Mouse (Mus musculus): ENCODE data around the gene Map4k4. TPM values are rescaled to one million over a fixed set of nuclear protein-coding genes. Genes with fewer than 3 reads are reported as not detected.

Gene Map4k4
- total RNA-seq (2012; rRNA removed) (0.04 TPM in 1 of 2 replicates, not detected in the other), polyA plus RNA-seq (2012; ENCODE audit: insufficient read depth in 1 of 2, insufficient read length in 2 of 2, low read depth in 1 of 2, low replicate concordance in 2 of 2, missing spikeins in 1 of 2) (under 1 TPM in 1 of 2 experiments, not detected in 1; 0.21 TPM)

DNA sequence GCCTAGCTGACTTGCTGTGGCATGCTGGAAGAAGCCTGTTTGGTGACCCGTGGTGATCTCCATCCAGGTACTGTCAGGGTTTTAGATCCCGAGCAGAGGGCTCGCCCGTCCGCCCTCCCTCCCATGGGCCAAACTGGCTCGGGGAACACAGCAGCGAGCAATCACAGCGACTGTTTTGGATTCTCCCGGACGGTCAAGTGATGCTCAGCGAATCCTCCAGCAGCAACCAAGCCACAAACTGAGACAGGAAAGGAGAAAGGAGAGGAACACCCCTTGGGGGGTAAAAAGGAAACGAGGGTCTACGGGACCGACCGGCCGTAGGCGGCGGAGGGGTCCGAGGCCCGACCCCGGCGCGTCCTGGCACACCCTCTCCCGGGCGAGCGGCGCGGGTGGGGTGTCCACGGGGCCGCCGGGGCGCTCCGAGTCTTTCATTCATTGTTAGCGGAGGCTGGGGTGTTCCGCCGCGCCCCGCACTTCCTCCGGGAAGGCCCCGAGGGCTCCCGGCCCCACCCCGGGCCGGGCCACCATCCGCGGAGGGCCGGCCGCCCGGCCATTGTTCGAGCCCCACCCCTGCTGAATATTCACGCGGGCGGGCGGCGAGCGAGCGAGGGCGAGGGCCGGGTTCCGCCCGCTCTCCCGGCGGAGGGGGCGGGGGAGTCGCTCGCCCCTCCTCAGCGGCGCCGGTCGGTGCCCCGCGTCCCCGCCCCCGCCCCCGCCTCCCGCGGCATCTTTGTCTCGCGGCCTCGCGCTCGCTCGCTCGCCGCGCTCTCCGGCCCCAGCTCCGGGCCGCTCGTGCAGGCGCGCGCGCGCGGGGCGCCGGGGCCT, at the start of gene Map4k4:
Map4k4 (plus strand) TSS at position 733 of the 825 bp plus-strand sequence.
- DNase-seq (ENCODE audit: low read depth, low spot score) = no peak
- H3K4me3 ChIP-seq (ENCODE audit: control insufficient read depth in 1 of 2, insufficient read depth in 1 of 2, low read depth in 2 of 2, low read length in 2 of 2) = no peak within 1 kb of the TSS
- H3K9me3 ChIP-seq (replicated peaks; ENCODE audit: insufficient read depth, low read length) = no peaks in the 10 kb centered on the region

DNA sequence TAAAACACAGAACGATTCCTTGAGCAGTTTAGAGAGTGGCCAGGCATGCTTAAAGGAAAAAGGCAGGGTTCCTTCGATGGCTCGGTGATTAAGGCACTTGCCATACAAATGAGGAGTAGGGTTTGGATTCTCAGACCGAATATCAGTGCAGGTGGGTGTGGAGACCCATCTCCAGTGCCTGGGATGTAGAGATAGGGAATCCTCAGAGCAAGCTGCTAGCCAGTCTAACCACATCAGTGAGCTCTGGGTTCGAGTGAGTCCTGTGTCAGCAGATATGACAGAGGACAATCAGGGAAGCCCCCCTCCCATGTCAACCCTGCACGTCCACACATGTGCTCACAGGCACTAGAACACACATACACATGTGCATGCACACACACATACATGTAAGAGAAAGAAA, 44.8 kb upstream of the Map4k4 start:
- no peak overlapping the region for H3K4me3 ChIP-seq (ENCODE audit: control insufficient read depth in 1 of 2, insufficient read depth in 1 of 2, low read depth in 2 of 2, low read length in 2 of 2)
- no peak for DNase-seq (ENCODE audit: low read depth, low spot score)
- no peaks in the 10 kb centered on the region for H3K27me3 ChIP-seq (ENCODE audit: control insufficient read depth in 1 of 2, insufficient read depth in 2 of 2, low read length in 2 of 2)
- no peaks in the 10 kb centered on the region for H3K4me1 ChIP-seq (ENCODE audit: control insufficient read depth in 1 of 2, insufficient read depth in 2 of 2, low read length in 2 of 2)
- TF ChIP-seq JUND (IDR thresholded peaks at IDR 0.05; ENCODE audit: low read depth, low read length) = no peak
- no peak for TF ChIP-seq EP300 (IDR thresholded peaks at IDR 0.05; ENCODE audit: low read depth in 1 of 2, low read length in 2 of 2)
- no peak for TF ChIP-seq ZMIZ1 (IDR thresholded peaks at IDR 0.05; ENCODE audit: low read depth, low read length)
- TF ChIP-seq RCOR1 (IDR thresholded peaks at IDR 0.05; ENCODE audit: low read depth, low read length) = no peak
- no peak for TF ChIP-seq ZKSCAN1 (IDR thresholded peaks at IDR 0.05; ENCODE audit: low read depth, low read length)
- no peak for TF ChIP-seq MAFK (IDR thresholded peaks at IDR 0.05; ENCODE audit: borderline replicate concordance, low read depth, low read length)
- TF ChIP-seq ZC3H11A (IDR thresholded peaks at IDR 0.05; ENCODE audit: low read depth, low read length) = no peak
- TF ChIP-seq MYC (IDR thresholded peaks at IDR 0.05; ENCODE audit: low read depth, low read length) = no peak
- no peak for TF ChIP-seq TCF12 (IDR thresholded peaks at IDR 0.05; ENCODE audit: low read depth, low read length)
- no peak for TF ChIP-seq RAD21 (IDR thresholded peaks at IDR 0.05; ENCODE audit: low read depth, low read length)
- TF ChIP-seq GABPA (IDR thresholded peaks at IDR 0.05; ENCODE audit: low read depth, low read length) = no peak
- TF ChIP-seq GATA1 (IDR thresholded peaks at IDR 0.05; ENCODE audit: low read depth, low read length) = no peak
- no peak for TF ChIP-seq MXI1 (IDR thresholded peaks at IDR 0.05; ENCODE audit: low read depth, low read length)
- TF ChIP-seq ETS1 (IDR thresholded peaks at IDR 0.05; ENCODE audit: low read depth, low read length) = no peak
- no peak for TF ChIP-seq USF2 (IDR thresholded peaks at IDR 0.05; ENCODE audit: borderline replicate concordance in 1 of 2, insufficient read depth in 1 of 2, low read depth in 1 of 2, low read length in 2 of 2)
- H3K9ac ChIP-seq (ENCODE audit: control insufficient read depth, low read depth, low read length, poor library complexity, severe bottlenecking) = no peak overlapping the region
- H3K9me3 ChIP-seq (replicated peaks; ENCODE audit: insufficient read depth, low read length) = no peaks in the 10 kb centered on the region
- H3K27ac ChIP-seq (ENCODE audit: control insufficient read depth, low read depth, low read length) = no peak overlapping the region
- no peaks in the 10 kb centered on the region for H3K36me3 ChIP-seq (ENCODE audit: control insufficient read depth in 1 of 2, insufficient read depth in 2 of 2, low read length in 2 of 2)
- H3K79me2 ChIP-seq (ENCODE audit: control insufficient read depth, insufficient read depth, low read length, poor library complexity) = no peaks in the 10 kb centered on the region

More for the DNA sequence above, at the start of gene Map4k4:
- Histone ChIP-seq H3K27me3 (ENCODE audit: control insufficient read depth in 1 of 2, insufficient read depth in 2 of 2, low read length in 2 of 2) (no peaks in the 10 kb centered on the region), H3K36me3 (ENCODE audit: control insufficient read depth in 1 of 2, insufficient read depth in 2 of 2, low read length in 2 of 2) (no peaks in the 10 kb centered on the region), H3K9ac (ENCODE audit: control insufficient read depth, low read depth, low read length, poor library complexity, severe bottlenecking) (no peak within 1 kb of the TSS), H3K4me1 (ENCODE audit: control insufficient read depth in 1 of 2, insufficient read depth in 2 of 2, low read length in 2 of 2) (no peaks in the 10 kb centered on the region), H3K79me2 (ENCODE audit: control insufficient read depth, insufficient read depth, low read length, poor library complexity) (no peaks in the 10 kb centered on the region), H3K27ac (ENCODE audit: control insufficient read depth, low read depth, low read length) (no peak within 1 kb of the TSS)
- no peak for TF ChIP-seq JUND (IDR thresholded peaks at IDR 0.05; ENCODE audit: low read depth, low read length)
- TF ChIP-seq MAX (IDR thresholded peaks at IDR 0.05; ENCODE audit: low read length) = no peak
- no peak for TF ChIP-seq MAFK (IDR thresholded peaks at IDR 0.05; ENCODE audit: borderline replicate concordance, low read depth, low read length)
- TF ChIP-seq GATA1 (IDR thresholded peaks at IDR 0.05; ENCODE audit: low read depth, low read length) = no peak
- no peak for TF ChIP-seq MEF2A (IDR thresholded peaks at IDR 0.05; ENCODE audit: extremely low read depth, insufficient replicate concordance, low read depth, low read length, poor library complexity, severe bottlenecking)
- TF ChIP-seq E2F4 (IDR thresholded peaks at IDR 0.05; ENCODE audit: borderline replicate concordance, low read depth, low read length) = no peak
- TF ChIP-seq SIN3A (IDR thresholded peaks at IDR 0.05; ENCODE audit: low read length) = no peak
- no peak for TF ChIP-seq UBTF (IDR thresholded peaks at IDR 0.05; ENCODE audit: borderline replicate concordance, insufficient read depth, low read depth, low read length)
- no peak for TF ChIP-seq ETS1 (IDR thresholded peaks at IDR 0.05; ENCODE audit: low read depth, low read length)
- TF ChIP-seq POLR2A (IDR thresholded peaks at IDR 0.05; ENCODE audit: control insufficient read depth in 1 of 2, insufficient read depth in 1 of 2, low read depth in 1 of 2, low read length in 2 of 2, poor library complexity in 1 of 2) = no peak
- TF ChIP-seq EP300 (IDR thresholded peaks at IDR 0.05; ENCODE audit: low read depth in 1 of 2, low read length in 2 of 2) = no peak
- no peak for TF ChIP-seq RAD21 (IDR thresholded peaks at IDR 0.05; ENCODE audit: low read depth, low read length)
- no peak for TF ChIP-seq TBP (IDR thresholded peaks at IDR 0.05; ENCODE audit: low read depth, low read length)

Data from MEL (cell line).